Mouse (Mus musculus): Measurements from ENCODE around the gene Cacna1a. TPM values are rescaled to one million over a fixed set of nuclear protein-coding genes. Genes with fewer than 3 reads are reported as not detected.

The Cacna1a gene
- total and polyA plus RNA-seq, 3 experiments: 3.2 to 5.1 TPM; not detected in 1

DNA sequence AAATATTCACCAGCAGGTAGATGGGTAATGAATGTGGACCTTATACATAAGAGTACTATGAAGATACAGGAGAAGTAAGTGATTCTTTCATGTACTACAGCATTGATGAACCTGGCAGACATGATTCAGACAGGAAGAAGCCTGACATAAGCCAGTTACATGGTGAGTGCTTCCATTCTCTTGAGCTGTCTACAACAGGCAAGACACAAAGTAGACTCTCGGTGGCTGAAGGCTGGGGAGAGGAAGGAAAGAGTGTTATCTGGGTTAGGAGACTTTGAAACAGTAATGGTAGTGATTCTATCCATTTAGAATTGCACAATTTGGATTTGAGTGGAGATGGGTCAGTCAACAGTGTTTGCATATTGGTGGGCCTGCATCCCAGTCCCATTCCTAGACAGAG is 270.7 kb downstream of the Cacna1a start:
- Histone ChIP-seq H3K79me2 (ENCODE audit: control insufficient read depth, insufficient read depth, low read length, poor library complexity) (peaks cover 28% of the 10 kb centered on the region), H3K27ac (ENCODE audit: control insufficient read depth, low read depth, low read length) (no peak overlapping the region), H3K4me3 (ENCODE audit: control insufficient read depth in 1 of 2, insufficient read depth in 1 of 2, low read depth in 2 of 2, low read length in 2 of 2) (no peak overlapping the region), H3K4me1 (ENCODE audit: control insufficient read depth in 1 of 2, insufficient read depth in 2 of 2, low read length in 2 of 2) (peaks cover 5 to 33% of the 10 kb centered on the region in 2 experiments), H3K27me3 (ENCODE audit: control insufficient read depth in 1 of 2, insufficient read depth in 2 of 2, low read length in 2 of 2) (no peaks in the 10 kb centered on the region), H3K36me3 (ENCODE audit: control insufficient read depth in 1 of 2, insufficient read depth in 2 of 2, low read length in 2 of 2) (peaks cover 0 to 22% of the 10 kb centered on the region in 2 experiments; a peak in 2 of 4 replicates), H3K9ac (ENCODE audit: control insufficient read depth, low read depth, low read length, poor library complexity, severe bottlenecking) (no peak overlapping the region), H3K9me3 (replicated peaks; ENCODE audit: insufficient read depth, low read length) (no peaks in the 10 kb centered on the region)
- TF ChIP-seq MYB (IDR thresholded peaks at IDR 0.05; ENCODE audit: low read depth, low read length) (no peak), MAX (IDR thresholded peaks at IDR 0.05; ENCODE audit: low read length) (no peak), CTCF (IDR thresholded peaks at IDR 0.05 in 2 of 3, conservative IDR thresholded peaks at IDR 0.05 in 1 of 3; ENCODE audit: control insufficient read depth in 1 of 3, insufficient read depth in 1 of 3, low read depth in 2 of 3, low read length in 3 of 3, poor library complexity in 1 of 3, severe bottlenecking in 1 of 3) (no peak)
- DNase-seq (ENCODE audit: low read depth, low spot score): no peak

DNA sequence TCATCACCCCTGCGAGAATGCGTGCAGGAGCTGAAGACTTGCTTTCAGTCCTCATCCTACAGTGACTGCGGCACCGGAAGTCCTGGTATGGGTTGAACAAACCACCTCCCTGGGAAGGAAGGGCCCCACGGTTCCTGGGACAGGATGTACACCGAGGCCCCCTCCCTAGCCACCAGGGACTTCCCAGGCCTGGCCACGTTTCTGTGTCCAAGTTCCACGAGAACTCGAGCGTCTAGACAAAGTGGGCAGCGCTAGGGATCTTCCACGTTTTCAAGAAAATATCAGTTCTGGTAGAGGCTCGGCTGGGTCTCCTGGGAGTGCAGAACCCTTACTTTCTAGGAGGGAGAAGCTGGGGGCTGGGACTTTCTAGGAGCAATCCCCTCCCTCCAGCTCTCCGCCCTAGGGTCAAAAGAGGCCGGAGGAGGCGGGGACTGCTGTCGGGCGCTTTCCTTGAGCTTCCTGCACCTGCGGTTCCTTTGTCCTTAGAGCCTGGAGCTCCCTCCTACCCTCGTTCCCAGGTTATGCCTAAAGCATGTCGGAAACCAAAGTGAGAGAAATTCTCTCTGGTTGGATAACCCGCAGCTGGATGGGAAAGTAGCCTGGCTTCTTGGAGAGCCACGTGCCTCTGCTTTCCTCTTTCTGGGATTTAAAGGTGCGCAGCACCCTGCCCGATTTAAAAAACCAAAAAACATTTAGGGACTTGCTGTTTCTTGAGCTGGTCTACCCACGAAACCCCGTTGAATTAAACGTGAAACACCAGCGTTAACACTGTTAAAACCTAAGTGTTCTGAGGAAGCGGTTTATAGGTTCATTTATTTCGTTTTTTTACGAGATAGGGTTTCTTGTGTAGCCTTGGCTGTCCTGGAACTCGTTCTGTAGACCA is 271.9 kb downstream of the Cacna1a start:
- 0 out of 4 replicates have a peak, but pooled peaks of 1 of the 2 experiments have one; percentile 17 for TF ChIP-seq POLR2A (IDR thresholded peaks at IDR 0.05; ENCODE audit: control insufficient read depth in 1 of 2, insufficient read depth in 1 of 2, low read depth in 1 of 2, low read length in 2 of 2, poor library complexity in 1 of 2)
- no peak for TF ChIP-seq RAD21 (IDR thresholded peaks at IDR 0.05; ENCODE audit: low read depth, low read length)
- TF ChIP-seq ZC3H11A (IDR thresholded peaks at IDR 0.05; ENCODE audit: low read depth, low read length): no peak
- TF ChIP-seq TAL1 (IDR thresholded peaks at IDR 0.05; ENCODE audit: low read length): no peak

DNA sequence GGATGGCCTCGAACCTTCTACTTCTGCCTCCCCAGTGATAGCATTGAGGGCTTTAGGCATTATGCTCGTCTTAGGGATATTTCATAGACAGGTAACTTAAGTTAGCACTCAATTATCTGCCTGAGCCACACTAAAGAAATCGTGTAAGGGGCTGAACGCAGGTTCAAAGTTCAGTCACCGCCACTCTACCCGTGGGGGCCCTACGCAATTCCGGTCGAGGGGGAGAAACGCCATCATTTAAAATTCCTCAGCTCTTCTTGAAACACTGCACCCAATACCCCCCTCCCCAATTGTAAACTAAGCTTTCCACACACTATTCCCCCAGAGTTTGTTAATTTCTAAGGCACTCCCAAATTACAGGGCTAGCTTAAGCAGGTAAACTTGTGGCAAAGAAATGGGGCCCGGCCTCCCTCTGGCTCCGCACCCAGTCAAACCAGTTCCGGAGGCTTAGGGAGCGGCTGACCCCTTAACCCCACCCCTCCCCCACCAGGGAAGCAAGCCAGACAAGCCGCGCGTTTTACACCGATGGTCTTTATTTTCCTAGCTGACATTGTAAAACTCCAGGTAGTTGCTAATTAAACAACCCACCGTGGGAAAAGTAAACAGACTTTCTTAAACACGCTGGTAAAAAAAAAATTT is 272.7 kb downstream of the Cacna1a start:
- no peak for DNase-seq (ENCODE audit: low read depth, low spot score)
- Histone ChIP-seq H3K4me3 (ENCODE audit: control insufficient read depth in 1 of 2, insufficient read depth in 1 of 2, low read depth in 2 of 2, low read length in 2 of 2) (peak overlapping the region; percentile 67 to 93), H3K9ac (ENCODE audit: control insufficient read depth, low read depth, low read length, poor library complexity, severe bottlenecking) (peak overlapping the region; percentile 88), H3K27ac (ENCODE audit: control insufficient read depth, low read depth, low read length) (peak overlapping the region; percentile 40; the same call in 1 of the 2 replicates), H3K4me1 (ENCODE audit: control insufficient read depth in 1 of 2, insufficient read depth in 2 of 2, low read length in 2 of 2) (peaks cover 5 to 32% of the 10 kb centered on the region in 2 experiments), H3K9me3 (replicated peaks; ENCODE audit: insufficient read depth, low read length) (no peaks in the 10 kb centered on the region), H3K79me2 (ENCODE audit: control insufficient read depth, insufficient read depth, low read length, poor library complexity) (peaks cover 45% of the 10 kb centered on the region), H3K36me3 (ENCODE audit: control insufficient read depth in 1 of 2, insufficient read depth in 2 of 2, low read length in 2 of 2) (peaks cover 0 to 23% of the 10 kb centered on the region in 2 experiments; a peak in 2 of 4 replicates), H3K27me3 (ENCODE audit: control insufficient read depth in 1 of 2, insufficient read depth in 2 of 2, low read length in 2 of 2) (no peaks in the 10 kb centered on the region)
- TF ChIP-seq ZKSCAN1 (IDR thresholded peaks at IDR 0.05; ENCODE audit: low read depth, low read length) (no peak), SIN3A (IDR thresholded peaks at IDR 0.05; ENCODE audit: low read length) (0 out of 2 replicates have a peak, but pooled peaks have one; percentile 11), JUND (IDR thresholded peaks at IDR 0.05; ENCODE audit: low read depth, low read length) (no peak), MAZ (IDR thresholded peaks at IDR 0.05; ENCODE audit: low read depth, low read length) (no peak), RCOR1 (IDR thresholded peaks at IDR 0.05; ENCODE audit: low read depth, low read length) (no peak), CHD2 (IDR thresholded peaks at IDR 0.05; ENCODE audit: low read length) (no peak), NRF1 (IDR thresholded peaks at IDR 0.05; ENCODE audit: insufficient read depth, low read depth, low read length, poor library complexity, severe bottlenecking) (no peak), MXI1 (IDR thresholded peaks at IDR 0.05; ENCODE audit: low read depth, low read length) (no peak; the same call in 1 of the 2 replicates), RAD21 (IDR thresholded peaks at IDR 0.05; ENCODE audit: low read depth, low read length) (no peak), MEF2A (IDR thresholded peaks at IDR 0.05; ENCODE audit: extremely low read depth, insufficient replicate concordance, low read depth, low read length, poor library complexity, severe bottlenecking) (no peak), TBP (IDR thresholded peaks at IDR 0.05; ENCODE audit: low read depth, low read length) (no peak), GATA1 (IDR thresholded peaks at IDR 0.05; ENCODE audit: low read depth, low read length) (no peak), POLR2AphosphoS2 (IDR thresholded peaks at IDR 0.05; ENCODE audit: low read length) (0 out of 2 replicates have a peak, but pooled peaks have one; percentile 4), CTCF (IDR thresholded peaks at IDR 0.05 in 2 of 3, conservative IDR thresholded peaks at IDR 0.05 in 1 of 3; ENCODE audit: control insufficient read depth in 1 of 3, insufficient read depth in 1 of 3, low read depth in 2 of 3, low read length in 3 of 3, poor library complexity in 1 of 3, severe bottlenecking in 1 of 3) (no peak), HCFC1 (IDR thresholded peaks at IDR 0.05; ENCODE audit: low read depth, low read length) (0 out of 2 replicates have a peak, but pooled peaks have one; percentile 25), MYC (IDR thresholded peaks at IDR 0.05; ENCODE audit: low read depth, low read length) (no peak), MAFK (IDR thresholded peaks at IDR 0.05; ENCODE audit: borderline replicate concordance, low read depth, low read length) (0 out of 2 replicates have a peak, but pooled peaks have one; percentile 13)

More for the DNA sequence above, 271.9 kb downstream of the Cacna1a start:
- Histone ChIP-seq H3K9ac (ENCODE audit: control insufficient read depth, low read depth, low read length, poor library complexity, severe bottlenecking) (peak overlapping the region; percentile 88), H3K4me3 (ENCODE audit: control insufficient read depth in 1 of 2, insufficient read depth in 1 of 2, low read depth in 2 of 2, low read length in 2 of 2) (peak overlapping the region; percentile 67 to 93), H3K36me3 (ENCODE audit: control insufficient read depth in 1 of 2, insufficient read depth in 2 of 2, low read length in 2 of 2) (peaks cover 0 to 22% of the 10 kb centered on the region in 2 experiments; a peak in 2 of 4 replicates), H3K79me2 (ENCODE audit: control insufficient read depth, insufficient read depth, low read length, poor library complexity) (peaks cover 37% of the 10 kb centered on the region), H3K27me3 (ENCODE audit: control insufficient read depth in 1 of 2, insufficient read depth in 2 of 2, low read length in 2 of 2) (no peaks in the 10 kb centered on the region), H3K9me3 (replicated peaks; ENCODE audit: insufficient read depth, low read length) (no peaks in the 10 kb centered on the region), H3K27ac (ENCODE audit: control insufficient read depth, low read depth, low read length) (no peak overlapping the region), H3K4me1 (ENCODE audit: control insufficient read depth in 1 of 2, insufficient read depth in 2 of 2, low read length in 2 of 2) (peaks cover 5 to 33% of the 10 kb centered on the region in 2 experiments)
- DNase-seq (ENCODE audit: low read depth, low spot score): no peak

Measured in MEL (cell line).